Mouse (Mus musculus): ENCODE data around the gene AK157302. TPM values are rescaled to one million over a fixed set of nuclear protein-coding genes. Genes with fewer than 3 reads are reported as not detected.

AK157302 gene
- polyA plus RNA-seq (2017; shearing (Covaris generic)): 0.15 TPM

GRCm38 (mm10) chr13:21495080-21495479 is at the start of gene AK157302:
Gene AK157302 (plus strand): TSS chr13:21495223.

GRCm38 (mm10) chr13:21453449-21453848 is 41.6 kb upstream of the AK157302 start, which contains the start of gene Zscan26:
Gene Zscan26 (minus strand): TSS chr13:21453730.

GRCm38 (mm10) chr13:21468061-21469019 is 26.7 kb upstream of the AK157302 start, which contains the start of gene Nkapl:
Gene Nkapl (minus strand): TSS chr13:21468509.

GRCm38 (mm10) chr13:21478759-21479670 is 16.0 kb upstream of the AK157302 start, which contains the start of the genes Zkscan4 and Gm10065:
Gene Zkscan4 (plus strand): TSS chr13:21478907.
Gene Gm10065 (minus strand): TSS chr13:21479441.

GRCm38 (mm10) chr13:21501182-21501581 is 6.2 kb downstream of the AK157302 start, which contains the start of gene Gm11273:
Gene Gm11273 (minus strand): TSS chr13:21501418.

GRCm38 (mm10) chr13:21530781-21531201 is 35.8 kb downstream of the AK157302 start, which contains the start of gene Zkscan8:
Gene Zkscan8 (minus strand): TSS chr13:21531120.

GRCm38 (mm10) chr13:21542708-21543107 is 47.7 kb downstream of the AK157302 start, which contains the start of gene Olfr1366:
Gene Olfr1366 (minus strand): TSS chr13:21542808.

Other genes with a start within 250 kb of the AK157302 start
- gene Gpx5, start 202.5 kb upstream of the AK157302 start, polyA plus RNA-seq (2017; shearing (Covaris generic)): not detected
- gene Gpx6, start 183.1 kb upstream of the AK157302 start, polyA plus RNA-seq (2017; shearing (Covaris generic)): not detected
- gene Olfr1367, start 148.3 kb upstream of the AK157302 start, polyA plus RNA-seq (2017; shearing (Covaris generic)): not detected
- gene Zscan12, start 132.4 kb upstream of the AK157302 start, polyA plus RNA-seq (2017; shearing (Covaris generic)): 11.6 TPM
- gene Zkscan3, start 92.5 kb upstream of the AK157302 start, polyA plus RNA-seq (2017; shearing (Covaris generic)): 49.9 TPM
- 0.84 TPM for gene Pgbd1, start 54.2 kb upstream of the AK157302 start, polyA plus RNA-seq (2017; shearing (Covaris generic))
- 11.3 TPM for gene Zscan26, start 41.5 kb upstream of the AK157302 start, polyA plus RNA-seq (2017; shearing (Covaris generic))
- gene Nkapl, start 26.7 kb upstream of the AK157302 start, polyA plus RNA-seq (2017; shearing (Covaris generic)): 0.25 TPM
- gene Zkscan4, start 16.3 kb upstream of the AK157302 start, polyA plus RNA-seq (2017; shearing (Covaris generic)): not detected
- not detected for gene Gm10065, start 15.8 kb upstream of the AK157302 start, polyA plus RNA-seq (2017; shearing (Covaris generic))
- gene Gm11273, start 6.2 kb downstream of the AK157302 start, polyA plus RNA-seq (2017; shearing (Covaris generic)): 23.5 TPM
- 7.7 TPM for gene Zkscan8, start 35.9 kb downstream of the AK157302 start, polyA plus RNA-seq (2017; shearing (Covaris generic))
- gene Olfr1366, start 47.6 kb downstream of the AK157302 start, polyA plus RNA-seq (2017; shearing (Covaris generic)): not detected
- not detected for gene Olfr1535, start 64.7 kb downstream of the AK157302 start, polyA plus RNA-seq (2017; shearing (Covaris generic))
- gene Olfr1364, start 86.5 kb downstream of the AK157302 start, polyA plus RNA-seq (2017; shearing (Covaris generic)): not detected
- gene Olfr1362, start 118.8 kb downstream of the AK157302 start, polyA plus RNA-seq (2017; shearing (Covaris generic)): not detected
- gene Olfr11, start 147.3 kb downstream of the AK157302 start, polyA plus RNA-seq (2017; shearing (Covaris generic)): not detected
- gene Olfr1361, start 168.2 kb downstream of the AK157302 start, polyA plus RNA-seq (2017; shearing (Covaris generic)): not detected
- not detected for gene Olfr1360, start 182.2 kb downstream of the AK157302 start, polyA plus RNA-seq (2017; shearing (Covaris generic))
- not detected for gene Olfr1359, start 202.9 kb downstream of the AK157302 start, polyA plus RNA-seq (2017; shearing (Covaris generic))
- gene Hist1h2bl, start 220.9 kb downstream of the AK157302 start, polyA plus RNA-seq (2017; shearing (Covaris generic)): not detected
- not detected for gene Hist1h2ai, start 221.2 kb downstream of the AK157302 start, polyA plus RNA-seq (2017; shearing (Covaris generic))
- gene Hist1h3h, start 222.4 kb downstream of the AK157302 start, polyA plus RNA-seq (2017; shearing (Covaris generic)): not detected
- not detected for gene Hist1h2bm, start 226.8 kb downstream of the AK157302 start, polyA plus RNA-seq (2017; shearing (Covaris generic))
- gene Hist1h4j, start 239.8 kb downstream of the AK157302 start, polyA plus RNA-seq (2017; shearing (Covaris generic)): not detected

Data from CD4-positive, CD25-positive, alpha-beta regulatory T cell, adult 9 weeks (primary cell).